Mouse (Mus musculus): ENCODE measurements around the gene Gorasp1. TPM values are rescaled to one million over a fixed set of nuclear protein-coding genes. Genes with fewer than 3 reads are reported as not detected.

The Gorasp1 gene
- total RNA-seq, 1 experiment, result 16.8 TPM

- Histone ChIP-seq H3K36me3 (ENCODE audit: control insufficient read depth, insufficient read depth, low read length, poor library complexity, severe bottlenecking) (peaks cover 42% of the 10 kb centered on the region), H3K4me1 (ENCODE audit: control insufficient read depth in 2 of 2, insufficient read depth in 2 of 2, low read length in 2 of 2, poor library complexity in 1 of 2) (peaks cover 0 to 23% of the 10 kb centered on the region in 2 experiments), H3K9ac (ENCODE audit: insufficient read depth, low read depth, low read length, poor library complexity, severe bottlenecking) (peak overlapping the region; percentile 9; the same call in 1 of the 2 replicates), H3K27ac (ENCODE audit: insufficient read depth, low read depth, low read length, poor library complexity, severe bottlenecking) (no peak overlapping the region), H3K4me3 (ENCODE audit: insufficient read depth in 1 of 2, low read depth in 1 of 2, low read length in 2 of 2, poor library complexity in 1 of 2, severe bottlenecking in 1 of 2) (no peak overlapping the region), H3K9me3 (ENCODE audit: control insufficient read depth, insufficient read depth, low read depth, low read length) (no peaks in the 10 kb centered on the region)
- no peak for DNase-seq (ENCODE audit: low read depth, low spot score)
- TF ChIP-seq MAFK (IDR thresholded peaks at IDR 0.05; ENCODE audit: insufficient read depth, low read depth, low read length), result no peak
- no peak for TF ChIP-seq ZC3H11A (IDR thresholded peaks at IDR 0.05; ENCODE audit: borderline replicate concordance, low read depth, low read length)
- TF ChIP-seq HCFC1 (IDR thresholded peaks at IDR 0.05; ENCODE audit: borderline replicate concordance, insufficient read depth, low read length), result no peak
- no peak for TF ChIP-seq CHD2 (IDR thresholded peaks at IDR 0.05; ENCODE audit: low read depth, low read length)
- no peak for TF ChIP-seq ZNF384 (IDR thresholded peaks at IDR 0.05; ENCODE audit: low read depth, low read length)
- in situ Hi-C loops (cut with MboI; ENCODE audit: low sequenced_read_pairs in 2 of 2, unreplicated experiment in 2 of 2), result no loop called here
These were observed 35.9 kb upstream of the Gorasp1 start for GRCm38 (mm10) chr9:119973281-119973680.

GRCm38 (mm10) chr9:119972582-119972981 is 35.2 kb upstream of the Gorasp1 start:
- peaks cover 42% of the 10 kb centered on the region for H3K36me3 ChIP-seq (ENCODE audit: control insufficient read depth, insufficient read depth, low read length, poor library complexity, severe bottlenecking)
- DNase-seq (ENCODE audit: low read depth, low spot score), result no peak
- in situ Hi-C loops (cut with MboI; ENCODE audit: low sequenced_read_pairs in 2 of 2, unreplicated experiment in 2 of 2), result no loop called here

GRCm38 (mm10) chr9:119972166-119972565 is 34.8 kb upstream of the Gorasp1 start:
- DNase-seq (ENCODE audit: low read depth, low spot score), result no peak
- in situ Hi-C loops (cut with MboI; ENCODE audit: low sequenced_read_pairs in 2 of 2, unreplicated experiment in 2 of 2), result no loop called here
- peaks cover 42% of the 10 kb centered on the region for H3K36me3 ChIP-seq (ENCODE audit: control insufficient read depth, insufficient read depth, low read length, poor library complexity, severe bottlenecking)
- H3K9me3 ChIP-seq (ENCODE audit: control insufficient read depth, insufficient read depth, low read depth, low read length), result no peaks in the 10 kb centered on the region
- no peak overlapping the region for H3K27ac ChIP-seq (ENCODE audit: insufficient read depth, low read depth, low read length, poor library complexity, severe bottlenecking)
- H3K4me3 ChIP-seq (ENCODE audit: insufficient read depth in 1 of 2, low read depth in 1 of 2, low read length in 2 of 2, poor library complexity in 1 of 2, severe bottlenecking in 1 of 2), result no peak overlapping the region
- no peak overlapping the region for H3K9ac ChIP-seq (ENCODE audit: insufficient read depth, low read depth, low read length, poor library complexity, severe bottlenecking)
- peaks cover 0 to 15% of the 10 kb centered on the region in 2 experiments; a peak in 3 of 4 replicates for H3K4me1 ChIP-seq (ENCODE audit: control insufficient read depth in 2 of 2, insufficient read depth in 2 of 2, low read length in 2 of 2, poor library complexity in 1 of 2)
- no peak for TF ChIP-seq HCFC1 (IDR thresholded peaks at IDR 0.05; ENCODE audit: borderline replicate concordance, insufficient read depth, low read length)
- TF ChIP-seq CHD2 (IDR thresholded peaks at IDR 0.05; ENCODE audit: low read depth, low read length), result no peak
- no peak for TF ChIP-seq ZC3H11A (IDR thresholded peaks at IDR 0.05; ENCODE audit: borderline replicate concordance, low read depth, low read length)
- TF ChIP-seq ZNF384 (IDR thresholded peaks at IDR 0.05; ENCODE audit: low read depth, low read length), result no peak
- no peak for TF ChIP-seq MAFK (IDR thresholded peaks at IDR 0.05; ENCODE audit: insufficient read depth, low read depth, low read length)

More at GRCm38 (mm10) chr9:119972582-119972981, 35.2 kb upstream of the Gorasp1 start:
- Histone ChIP-seq H3K9ac (ENCODE audit: insufficient read depth, low read depth, low read length, poor library complexity, severe bottlenecking) (no peak overlapping the region), H3K4me3 (ENCODE audit: insufficient read depth in 1 of 2, low read depth in 1 of 2, low read length in 2 of 2, poor library complexity in 1 of 2, severe bottlenecking in 1 of 2) (no peak overlapping the region), H3K27ac (ENCODE audit: insufficient read depth, low read depth, low read length, poor library complexity, severe bottlenecking) (no peak overlapping the region), H3K4me1 (ENCODE audit: control insufficient read depth in 2 of 2, insufficient read depth in 2 of 2, low read length in 2 of 2, poor library complexity in 1 of 2) (peaks cover 0 to 19% of the 10 kb centered on the region in 2 experiments), H3K9me3 (ENCODE audit: control insufficient read depth, insufficient read depth, low read depth, low read length) (no peaks in the 10 kb centered on the region)
- TF ChIP-seq ZC3H11A (IDR thresholded peaks at IDR 0.05; ENCODE audit: borderline replicate concordance, low read depth, low read length) (no peak), CHD2 (IDR thresholded peaks at IDR 0.05; ENCODE audit: low read depth, low read length) (no peak), ZNF384 (IDR thresholded peaks at IDR 0.05; ENCODE audit: low read depth, low read length) (no peak), HCFC1 (IDR thresholded peaks at IDR 0.05; ENCODE audit: borderline replicate concordance, insufficient read depth, low read length) (no peak), MAFK (IDR thresholded peaks at IDR 0.05; ENCODE audit: insufficient read depth, low read depth, low read length) (no peak)

GRCm38 (mm10) chr9:119970763-119971656 is 33.6 kb upstream of the Gorasp1 start:
- in situ Hi-C loops (cut with MboI; ENCODE audit: low sequenced_read_pairs in 2 of 2, unreplicated experiment in 2 of 2), result no loop called here
- Histone ChIP-seq H3K27ac (ENCODE audit: insufficient read depth, low read depth, low read length, poor library complexity, severe bottlenecking) (no peak overlapping the region), H3K9ac (ENCODE audit: insufficient read depth, low read depth, low read length, poor library complexity, severe bottlenecking) (no peak overlapping the region), H3K9me3 (ENCODE audit: control insufficient read depth, insufficient read depth, low read depth, low read length) (no peaks in the 10 kb centered on the region), H3K4me3 (ENCODE audit: insufficient read depth in 1 of 2, low read depth in 1 of 2, low read length in 2 of 2, poor library complexity in 1 of 2, severe bottlenecking in 1 of 2) (no peak overlapping the region), H3K4me1 (ENCODE audit: control insufficient read depth in 2 of 2, insufficient read depth in 2 of 2, low read length in 2 of 2, poor library complexity in 1 of 2) (peaks cover 0 to 9% of the 10 kb centered on the region in 2 experiments; a peak in 2 of 4 replicates), H3K36me3 (ENCODE audit: control insufficient read depth, insufficient read depth, low read length, poor library complexity, severe bottlenecking) (peaks cover 37% of the 10 kb centered on the region)
- DNase-seq (ENCODE audit: low read depth, low spot score), result no peak
- TF ChIP-seq MAFK (IDR thresholded peaks at IDR 0.05; ENCODE audit: insufficient read depth, low read depth, low read length) (no peak), ZNF384 (IDR thresholded peaks at IDR 0.05; ENCODE audit: low read depth, low read length) (no peak)
